Mouse (Mus musculus) cerebellum, postnatal 36 days (tissue): ENCODE data around the gene Ppard.
"Not testable (repeated sequence)": the region's sequence is repeated elsewhere in the genome, so short reads cannot be mapped to it uniquely, and the experiment has no call there.

Experiments used
- DNase-seq, 2 experiments: peaks; one replicate each; pipeline ENCODE4 v3.0.0; 2021 to 2022; ENCODE audit warnings: mixed read lengths in 2 of 2

Ppard gene

GRCm38 (mm10) chr17:28232475-28233060 lies at the start of gene Ppard:
TSS of gene Ppard (plus strand) at chr17:28232700.
- peak; percentile 96 to 98 for DNase-seq

GRCm38 (mm10) chr17:28184971-28185638 lies 47.4 kb upstream of the Ppard start:
- DNase-seq = peak in 1 of 2 experiments; percentile 30

- no peak for DNase-seq
These were observed 44.2 kb upstream of the Ppard start for GRCm38 (mm10) chr17:28188313-28188712.

- DNase-seq = no peak
These were observed 39.7 kb upstream of the Ppard start for GRCm38 (mm10) chr17:28192754-28193153.

GRCm38 (mm10) chr17:28193559-28193958 lies 38.9 kb upstream of the Ppard start:
- DNase-seq = no peak

- DNase-seq = no peak
These were observed 37.5 kb upstream of the Ppard start for GRCm38 (mm10) chr17:28195033-28195432.

GRCm38 (mm10) chr17:28197646-28198045 lies 34.9 kb upstream of the Ppard start:
- DNase-seq = no peak

- no peak for DNase-seq
These were observed 30.5 kb upstream of the Ppard start for GRCm38 (mm10) chr17:28201982-28202381.

- peak; percentile 51 to 58 for DNase-seq
These were observed 28.3 kb upstream of the Ppard start for GRCm38 (mm10) chr17:28204052-28204720.

GRCm38 (mm10) chr17:28205443-28205842 lies 27.1 kb upstream of the Ppard start:
- DNase-seq = no peak

- no peak for DNase-seq
These were observed 25.4 kb upstream of the Ppard start for GRCm38 (mm10) chr17:28207092-28207491.

GRCm38 (mm10) chr17:28207591-28208313 lies 24.7 kb upstream of the Ppard start, which contains the start of gene Def6:
TSS of gene Def6 (plus strand) at chr17:28207778.
- DNase-seq = peak; percentile 26 to 40

GRCm38 (mm10) chr17:28208314-28208612 lies 24.2 kb upstream of the Ppard start:
- DNase-seq = no peak

- DNase-seq = no peak
These were observed 22.9 kb upstream of the Ppard start for GRCm38 (mm10) chr17:28209457-28210110.

GRCm38 (mm10) chr17:28211921-28212341 lies 20.6 kb upstream of the Ppard start:
- no peak for DNase-seq

GRCm38 (mm10) chr17:28212391-28212790 lies 20.1 kb upstream of the Ppard start:
- no peak for DNase-seq

- no peak for DNase-seq
These were observed 19.3 kb upstream of the Ppard start for GRCm38 (mm10) chr17:28213236-28213635.

GRCm38 (mm10) chr17:28216791-28217190 lies 15.7 kb upstream of the Ppard start:
- DNase-seq = no peak

- no peak for DNase-seq
These were observed 14.5 kb upstream of the Ppard start for GRCm38 (mm10) chr17:28217721-28218649.

- DNase-seq = not testable (repeated sequence)
These were observed 10.0 kb upstream of the Ppard start for GRCm38 (mm10) chr17:28222463-28222862.

GRCm38 (mm10) chr17:28223561-28224391 lies 8.7 kb upstream of the Ppard start:
- DNase-seq = peak; percentile 87 to 93
